Mouse (Mus musculus): ENCODE measurements around the gene Grem2. TPM values are rescaled to one million over a fixed set of nuclear protein-coding genes. Genes with fewer than 3 reads are reported as not detected.

Gene Grem2
- total RNA-seq, 2 experiments from 2014 or later = 22.6 to 34.6 TPM

- DNase-seq = no peak
- intact Hi-C loops (cut with DNase I; ENCODE audit: low total_unique reads) = no loop called here
Measured at GRCm38 (mm10) chr1:174836861-174837260, 84.8 kb downstream of the Grem2 start.

GRCm38 (mm10) chr1:174826562-174826961 is 95.1 kb downstream of the Grem2 start:
- DNase-seq = no peak
- intact Hi-C loops (cut with DNase I; ENCODE audit: low total_unique reads) = no loop called here

- DNase-seq = no peak
- intact Hi-C loops (cut with DNase I; ENCODE audit: low total_unique reads) = no loop called here
Measured at GRCm38 (mm10) chr1:174811846-174812245, 109.8 kb downstream of the Grem2 start.

- no peak for DNase-seq
- intact Hi-C loops (cut with DNase I; ENCODE audit: low total_unique reads) = no loop called here
Measured at GRCm38 (mm10) chr1:174788617-174789016, 133.0 kb downstream of the Grem2 start.

Measured in gastrocnemius, postnatal 14 days (tissue).